Mouse (Mus musculus): ENCODE data around the gene Mc1r. TPM values are rescaled to one million over a fixed set of nuclear protein-coding genes. Genes with fewer than 3 reads are reported as not detected.

Gene Mc1r
- polyA plus RNA-seq, 1 experiment from 2014 or later, result not detected

- no peak overlapping the region for H3K27ac ChIP-seq
- peaks cover 10% of the 10 kb centered on the region for H3K4me1 ChIP-seq
- no peaks in the 10 kb centered on the region for H3K27me3 ChIP-seq (replicated peaks)
- no peak overlapping the region for H3K9ac ChIP-seq
- ATAC-seq, result no peak
- H3K9me3 ChIP-seq (replicated peaks), result no peaks in the 10 kb centered on the region
- WGBS (ENCODE audit: insufficient replicate concordance), result 84% methylated on average over 13 of the region's 13 CpGs
- H3K4me3 ChIP-seq, result no peak overlapping the region
- H3K36me3 ChIP-seq, result peaks cover 100% of the 10 kb centered on the region
- H3K4me2 ChIP-seq, result no peak overlapping the region
These were observed 8.6 kb upstream of the Mc1r start for GRCm38 (mm10) chr8:123398308-123398707.

- peaks cover 24% of the 10 kb centered on the region for H3K4me1 ChIP-seq
- H3K27me3 ChIP-seq (replicated peaks), result no peaks in the 10 kb centered on the region
- no peak overlapping the region for H3K4me3 ChIP-seq
- 84% methylated on average over 9 of the region's 9 CpGs for WGBS (ENCODE audit: insufficient replicate concordance)
- peaks cover 66% of the 10 kb centered on the region for H3K36me3 ChIP-seq
- no peak overlapping the region for H3K4me2 ChIP-seq
- H3K27ac ChIP-seq, result no peak overlapping the region
- no peak for ATAC-seq
- no peak overlapping the region for H3K9ac ChIP-seq
- no peaks in the 10 kb centered on the region for H3K9me3 ChIP-seq (replicated peaks)
These were observed 5.0 kb upstream of the Mc1r start for GRCm38 (mm10) chr8:123401936-123402335.

GRCm38 (mm10) chr8:123402730-123403326 is 4.1 kb upstream of the Mc1r start:
- ATAC-seq, result no peak
- H3K27ac ChIP-seq, result no peak overlapping the region
- H3K27me3 ChIP-seq (replicated peaks), result peaks cover 8% of the 10 kb centered on the region
- 84% methylated on average over 9 of the region's 9 CpGs for WGBS (ENCODE audit: insufficient replicate concordance)
- no peak overlapping the region for H3K9ac ChIP-seq
- no peak overlapping the region for H3K4me2 ChIP-seq
- H3K4me3 ChIP-seq, result no peak overlapping the region
- no peaks in the 10 kb centered on the region for H3K9me3 ChIP-seq (replicated peaks)
- peaks cover 57% of the 10 kb centered on the region for H3K36me3 ChIP-seq
- H3K4me1 ChIP-seq, result peaks cover 24% of the 10 kb centered on the region

GRCm38 (mm10) chr8:123404521-123404920 is 2.4 kb upstream of the Mc1r start:
- Histone ChIP-seq H3K27me3 (replicated peaks) (peaks cover 16% of the 10 kb centered on the region), H3K9me3 (replicated peaks) (no peaks in the 10 kb centered on the region), H3K27ac (no peak overlapping the region), H3K4me1 (peaks cover 40% of the 10 kb centered on the region), H3K9ac (no peak overlapping the region), H3K4me3 (no peak overlapping the region), H3K36me3 (peaks cover 41% of the 10 kb centered on the region), H3K4me2 (no peak overlapping the region)
- no peak for ATAC-seq
- WGBS (ENCODE audit: insufficient replicate concordance), result 55% methylated on average over 8 of the region's 8 CpGs

GRCm38 (mm10) chr8:123407612-123408011 is 705 bp downstream of the Mc1r start:
- Histone ChIP-seq H3K4me1 (peaks cover 70% of the 10 kb centered on the region), H3K27me3 (replicated peaks) (peaks cover 47% of the 10 kb centered on the region)
- 75% methylated on average over 13 of the region's 13 CpGs for WGBS (ENCODE audit: insufficient replicate concordance)

GRCm38 (mm10) chr8:123408586-123409544 is 2.0 kb downstream of the Mc1r start:
- no peak overlapping the region for H3K27ac ChIP-seq
- peaks cover 60% of the 10 kb centered on the region for H3K27me3 ChIP-seq (replicated peaks)
- no peak overlapping the region for H3K4me3 ChIP-seq
- H3K4me1 ChIP-seq, result peaks cover 80% of the 10 kb centered on the region
- 0 out of 2 replicates have a peak overlapping the region, but pooled peaks have one; percentile 21 for H3K4me2 ChIP-seq
- H3K36me3 ChIP-seq, result no peaks in the 10 kb centered on the region
- H3K9me3 ChIP-seq (replicated peaks), result no peaks in the 10 kb centered on the region
- H3K9ac ChIP-seq, result 0 out of 2 replicates have a peak overlapping the region, but pooled peaks have one; percentile 5
- 28% methylated on average over 9 of the region's 9 CpGs for WGBS (ENCODE audit: insufficient replicate concordance)
- peak; percentile 60 for ATAC-seq

More at GRCm38 (mm10) chr8:123407612-123408011, 705 bp downstream of the Mc1r start:
- ATAC-seq, result no peak
- no peak overlapping the region for H3K4me2 ChIP-seq
- H3K36me3 ChIP-seq, result peaks cover 10% of the 10 kb centered on the region
- no peaks in the 10 kb centered on the region for H3K9me3 ChIP-seq (replicated peaks)
- H3K27ac ChIP-seq, result no peak overlapping the region
- no peak overlapping the region for H3K9ac ChIP-seq
- no peak overlapping the region for H3K4me3 ChIP-seq

- 0 out of 2 replicates have a peak overlapping the region, but pooled peaks have one; percentile 21 for H3K4me2 ChIP-seq
- peaks cover 64% of the 10 kb centered on the region for H3K27me3 ChIP-seq (replicated peaks)
- no peaks in the 10 kb centered on the region for H3K36me3 ChIP-seq
- no peak overlapping the region for H3K9ac ChIP-seq
- no peak overlapping the region for H3K27ac ChIP-seq
- no peaks in the 10 kb centered on the region for H3K9me3 ChIP-seq (replicated peaks)
- peaks cover 87% of the 10 kb centered on the region for H3K4me1 ChIP-seq
- no peak for ATAC-seq
- 69% methylated on average over 8 of the region's 8 CpGs for WGBS (ENCODE audit: insufficient replicate concordance)
- H3K4me3 ChIP-seq, result no peak overlapping the region
These were observed 3.2 kb downstream of the Mc1r start for GRCm38 (mm10) chr8:123410049-123410587.

GRCm38 (mm10) chr8:123410788-123411187 is 3.9 kb downstream of the Mc1r start:
- H3K9ac ChIP-seq, result 0 out of 2 replicates have a peak overlapping the region, but pooled peaks have one; percentile 5
- H3K27ac ChIP-seq, result no peak overlapping the region
- ATAC-seq, result no peak
- H3K9me3 ChIP-seq (replicated peaks), result no peaks in the 10 kb centered on the region
- peak overlapping the region; percentile 32 for H3K4me3 ChIP-seq
- 26% methylated on average over 11 of the region's 11 CpGs for WGBS (ENCODE audit: insufficient replicate concordance)
- peaks cover 85% of the 10 kb centered on the region for H3K4me1 ChIP-seq
- H3K27me3 ChIP-seq (replicated peaks), result peaks cover 64% of the 10 kb centered on the region
- no peaks in the 10 kb centered on the region for H3K36me3 ChIP-seq
- peak overlapping the region; percentile 62 for H3K4me2 ChIP-seq

- Histone ChIP-seq H3K9me3 (replicated peaks) (no peaks in the 10 kb centered on the region), H3K9ac (0 out of 2 replicates have a peak within 1 kb of the TSS, but pooled peaks have one; percentile 5), H3K27me3 (replicated peaks) (peaks cover 64% of the 10 kb centered on the region), H3K4me3 (peak within 1 kb of the TSS; percentile 32), H3K4me2 (peak within 1 kb of the TSS; percentile 62), H3K4me1 (peaks cover 84% of the 10 kb centered on the region), H3K27ac (no peak within 1 kb of the TSS), H3K36me3 (no peaks in the 10 kb centered on the region)
- WGBS (ENCODE audit: insufficient replicate concordance), result under 1% methylated on average over 29 of the region's 29 CpGs
- ATAC-seq, result peak; percentile 49
These were observed 4.3 kb downstream of the Mc1r start, which contains the start of gene Tubb3 for GRCm38 (mm10) chr8:123411246-123411645. Gene Tubb3 (plus strand): TSS chr8:123411424.

- Histone ChIP-seq H3K4me3 (peak overlapping the region; percentile 32), H3K27me3 (replicated peaks) (peaks cover 64% of the 10 kb centered on the region), H3K4me2 (peak overlapping the region; percentile 62), H3K27ac (no peak overlapping the region), H3K36me3 (no peaks in the 10 kb centered on the region), H3K9ac (no peak overlapping the region), H3K9me3 (replicated peaks) (no peaks in the 10 kb centered on the region), H3K4me1 (peaks cover 84% of the 10 kb centered on the region)
- ATAC-seq, result no peak
- 14% methylated on average over 16 of the region's 16 CpGs for WGBS (ENCODE audit: insufficient replicate concordance)
These were observed 4.9 kb downstream of the Mc1r start for GRCm38 (mm10) chr8:123411781-123412327.

GRCm38 (mm10) chr8:123412560-123413170 is 5.8 kb downstream of the Mc1r start:
- peaks cover 83% of the 10 kb centered on the region for H3K4me1 ChIP-seq
- H3K9ac ChIP-seq, result no peak overlapping the region
- no peaks in the 10 kb centered on the region for H3K36me3 ChIP-seq
- H3K4me2 ChIP-seq, result peak overlapping the region; percentile 12; the same call in 1 of the 2 replicates
- H3K4me3 ChIP-seq, result no peak overlapping the region
- 4% methylated on average over 12 of the region's 12 CpGs for WGBS (ENCODE audit: insufficient replicate concordance)
- ATAC-seq, result no peak
- peaks cover 58% of the 10 kb centered on the region for H3K27me3 ChIP-seq (replicated peaks)
- H3K9me3 ChIP-seq (replicated peaks), result no peaks in the 10 kb centered on the region
- no peak overlapping the region for H3K27ac ChIP-seq
